Mouse (Mus musculus) forebrain, embryonic 14.5 days (tissue): ENCODE results near the gene Cers6. TPM values are rescaled to one million over a fixed set of nuclear protein-coding genes. Genes with fewer than 3 reads are reported as not detected.

ENCODE experiments used
- ATAC-seq: fragments of 200-750 bp; cut with Nextera tagmentation; 2 replicates; pipeline ENCODE4 v1.8.0; 2017; ENCODE audit warnings: mild to moderate bottlenecking, moderate library complexity
- DNase-seq: peaks from one replicate; pipeline ENCODE4 v3.0.0-alpha.2; 2015; ENCODE audit warnings: low spot score
- H3K27ac ChIP-seq: fragments of 300-500 bp; sonication (generic); 2 replicates; pipeline ENCODE4 v1.5.1; 2014; ENCODE audit warnings: low read depth, mild to moderate bottlenecking, control low read depth, low read length, moderate library complexity
- H3K27me3 ChIP-seq: fragments of 300-500 bp; sonication (generic); replicated peaks from 2 replicates; pipeline ENCODE4 v1.6.1; 2014; ENCODE audit warnings: low read length, control low read depth, mixed read lengths; ENCODE audit not compliant: control insufficient read depth, insufficient read depth
- H3K36me3 ChIP-seq: fragments of 300-500 bp; sonication (generic); 2 replicates; pipeline ENCODE4 v1.6.1; 2014; ENCODE audit warnings: low read length, control low read depth; ENCODE audit not compliant: control insufficient read depth, insufficient read depth
- H3K4me1 ChIP-seq: fragments of 300-500 bp; sonication (generic); 2 replicates; pipeline ENCODE4 v1.6.1; 2014; ENCODE audit warnings: antibody characterized with exemption, low read length, control low read depth; ENCODE audit not compliant: control insufficient read depth, insufficient read depth
- H3K4me2 ChIP-seq: fragments of 300-500 bp; sonication (generic); 2 replicates; pipeline ENCODE4 v1.6.1; 2014; ENCODE audit warnings: mild to moderate bottlenecking, control low read depth, low read length
- H3K4me3 ChIP-seq: fragments of 300-500 bp; sonication (generic); 2 replicates; pipeline ENCODE4 v1.5.1; 2014; ENCODE audit warnings: low read depth, low read length, control low read depth
- H3K9ac ChIP-seq: fragments of 300-500 bp; sonication (generic); 2 replicates; pipeline ENCODE4 v1.6.1; 2014; ENCODE audit warnings: mild to moderate bottlenecking, low read length, control low read depth, moderate library complexity
- H3K9me3 ChIP-seq: fragments of 300-500 bp; sonication (generic); replicated peaks from 2 replicates; pipeline ENCODE4 v1.6.1; 2016; ENCODE audit warnings: low read length, control low read depth, mixed read lengths; ENCODE audit not compliant: control insufficient read depth
- WGBS: fragments of 180-500 bp; shearing (Covaris S2); extraction: QIAGEN DNeasy Blood & Tissue Kit; methylation state at CpG from one replicate; pipeline ENCODE4 v1.1.7; 2014; 5-methylcytosine and 5-hydroxymethylcytosine counted together
- polyA plus RNA-seq: library from polyadenylated mRNA; unstranded; fragments of >200 nt; fragmentation: Nextera tagmentation; extraction: Ambion mirVana; gene quantifications from 2 replicates; pipeline ENCODE4 v1.2.1, GENCODE M21; 2014

Gene Cers6
- 57.3 and 76.2 TPM in 2 replicates for polyA plus RNA-seq

DNA sequence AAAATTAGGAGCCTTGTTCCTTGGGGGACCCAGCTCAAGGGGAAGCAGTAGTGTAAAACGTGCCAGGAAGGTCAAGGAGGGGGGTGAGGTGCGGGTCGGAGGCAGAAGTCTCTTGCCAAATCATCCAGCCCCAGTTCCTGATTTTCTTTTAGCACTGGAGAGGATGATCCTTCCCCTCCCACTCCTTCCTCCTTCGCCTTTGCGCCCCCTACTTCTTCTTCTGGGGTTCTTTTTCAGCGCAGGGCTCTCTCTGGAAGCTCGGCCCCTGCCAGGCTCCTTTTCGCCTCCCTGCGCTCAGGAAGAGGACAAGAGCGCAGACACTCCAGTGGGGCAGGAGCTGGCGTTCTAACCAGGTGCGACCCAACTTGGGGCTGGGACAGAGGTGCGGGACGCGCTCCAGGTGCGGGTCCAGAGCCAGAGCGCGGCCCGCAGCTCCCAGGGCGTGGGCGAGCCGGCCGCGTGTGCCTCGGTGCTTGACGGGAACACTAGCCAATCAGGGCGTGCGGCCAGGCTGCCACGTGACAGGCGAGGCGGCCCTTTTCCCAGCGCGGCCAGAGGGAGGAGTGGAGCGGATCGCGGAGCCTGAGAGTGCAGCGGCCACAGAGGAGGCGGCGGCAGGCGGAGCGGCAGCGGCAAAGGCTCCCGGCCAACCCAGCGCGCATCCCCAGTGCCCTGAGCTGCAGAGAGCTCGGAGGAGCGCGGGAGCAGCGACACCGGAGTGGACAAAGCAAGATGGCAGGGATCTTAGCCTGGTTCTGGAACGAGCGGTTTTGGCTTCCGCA lies at the start of gene Cers6:
Gene Cers6, plus strand, starts transcription at position 538 of the 782 bp plus-strand sequence.
- peak within 1 kb of the TSS; percentile 81 for H3K27ac ChIP-seq
- H3K27me3 ChIP-seq = no peaks in the 10 kb centered on the region
- peak within 1 kb of the TSS; percentile 80 for H3K4me2 ChIP-seq
- WGBS = under 1% methylated on average over 52 of the region's 53 CpGs
- H3K36me3 ChIP-seq = no peaks in the 10 kb centered on the region
- H3K9ac ChIP-seq = peak within 1 kb of the TSS; percentile 95
- DNase-seq (peak; percentile 97), ATAC-seq (peak; percentile 99)
- H3K9me3 ChIP-seq = no peaks in the 10 kb centered on the region
- H3K4me3 ChIP-seq = peak within 1 kb of the TSS; percentile 84
- H3K4me1 ChIP-seq = peaks cover 8% of the 10 kb centered on the region; the same call in 1 of the 2 replicates

DNA sequence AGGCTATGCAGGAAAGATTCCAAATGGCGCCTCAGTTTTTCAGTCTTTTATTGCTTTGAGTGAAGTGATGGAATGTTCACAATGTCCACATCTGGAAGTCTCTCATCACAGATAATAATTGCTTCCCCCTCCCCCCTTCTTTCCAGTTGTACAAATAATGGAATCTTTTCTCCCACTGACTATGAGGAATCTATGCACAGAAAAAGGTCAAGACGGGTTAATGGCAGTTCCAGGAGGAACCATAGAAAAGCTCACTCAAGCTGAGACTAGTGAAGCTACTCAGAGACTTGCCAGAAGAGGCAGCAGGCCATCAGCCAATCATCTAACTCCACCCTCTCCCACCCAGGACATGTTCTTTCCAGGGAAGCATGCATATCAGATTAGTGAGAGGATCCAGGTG lies 46.8 kb upstream of the Cers6 start:
- ATAC-seq (no peak), DNase-seq (no peak)
- Histone ChIP-seq H3K9me3 (no peaks in the 10 kb centered on the region), H3K4me2 (no peak overlapping the region), H3K27ac (no peak overlapping the region), H3K9ac (no peak overlapping the region), H3K36me3 (no peaks in the 10 kb centered on the region), H3K27me3 (no peaks in the 10 kb centered on the region), H3K4me3 (no peak overlapping the region), H3K4me1 (no peaks in the 10 kb centered on the region)
- 66% methylated on average over 2 of the region's 2 CpGs for WGBS

- H3K9ac ChIP-seq = no peak overlapping the region
- no peaks in the 10 kb centered on the region for H3K27me3 ChIP-seq
- no peaks in the 10 kb centered on the region for H3K9me3 ChIP-seq
- H3K36me3 ChIP-seq = no peaks in the 10 kb centered on the region
- H3K27ac ChIP-seq = no peak overlapping the region
- no peak for ATAC-seq
- 81% methylated on average over 4 of the region's 4 CpGs for WGBS
- no peak overlapping the region for H3K4me3 ChIP-seq
- no peak for DNase-seq
- H3K4me1 ChIP-seq = no peaks in the 10 kb centered on the region
- no peak overlapping the region for H3K4me2 ChIP-seq
These were observed 42.2 kb upstream of the Cers6 start for GRCm38 (mm10) chr2:68819040-68819439.

DNA sequence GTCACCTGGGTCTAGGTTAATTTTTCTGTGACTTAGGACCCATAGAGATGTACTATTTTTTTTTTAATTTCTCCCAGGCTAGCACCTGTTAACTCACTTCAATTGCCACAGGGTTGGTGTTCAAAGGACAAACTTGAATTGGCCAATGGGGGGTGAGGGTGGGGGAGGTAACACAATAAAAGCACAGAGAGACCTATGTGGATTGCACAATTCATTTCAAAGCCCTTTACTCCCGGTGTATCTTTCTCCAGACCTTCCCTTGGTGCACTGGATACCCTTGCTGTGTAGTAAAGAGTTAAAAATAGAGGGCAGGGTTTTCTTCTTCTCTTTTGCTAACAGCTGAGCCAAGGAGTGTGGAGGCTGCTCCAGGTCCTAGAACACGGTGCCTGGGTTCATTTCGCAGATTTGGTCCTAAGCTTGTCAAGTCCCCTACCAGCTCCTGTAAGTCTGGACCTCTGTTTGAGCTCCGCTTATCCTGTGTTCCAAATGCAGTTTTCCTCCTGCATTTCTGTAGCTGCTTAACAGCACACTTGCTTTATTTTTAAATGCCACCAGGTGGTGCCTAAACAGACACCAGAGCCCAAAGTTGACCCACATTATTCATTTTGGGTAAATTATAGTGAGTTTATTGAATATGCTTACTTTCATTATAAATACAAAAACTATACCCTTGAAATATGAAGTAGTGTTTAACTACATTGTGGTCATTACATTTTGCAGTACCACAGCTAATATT lies 38.9 kb upstream of the Cers6 start:
- no peak for ATAC-seq
- Histone ChIP-seq H3K4me2 (no peak overlapping the region), H3K4me3 (no peak overlapping the region), H3K27me3 (no peaks in the 10 kb centered on the region), H3K27ac (no peak overlapping the region), H3K4me1 (no peaks in the 10 kb centered on the region), H3K36me3 (no peaks in the 10 kb centered on the region), H3K9ac (no peak overlapping the region), H3K9me3 (no peaks in the 10 kb centered on the region)
- 75% methylated on average over 4 of the region's 4 CpGs for WGBS
- no peak for DNase-seq

DNA sequence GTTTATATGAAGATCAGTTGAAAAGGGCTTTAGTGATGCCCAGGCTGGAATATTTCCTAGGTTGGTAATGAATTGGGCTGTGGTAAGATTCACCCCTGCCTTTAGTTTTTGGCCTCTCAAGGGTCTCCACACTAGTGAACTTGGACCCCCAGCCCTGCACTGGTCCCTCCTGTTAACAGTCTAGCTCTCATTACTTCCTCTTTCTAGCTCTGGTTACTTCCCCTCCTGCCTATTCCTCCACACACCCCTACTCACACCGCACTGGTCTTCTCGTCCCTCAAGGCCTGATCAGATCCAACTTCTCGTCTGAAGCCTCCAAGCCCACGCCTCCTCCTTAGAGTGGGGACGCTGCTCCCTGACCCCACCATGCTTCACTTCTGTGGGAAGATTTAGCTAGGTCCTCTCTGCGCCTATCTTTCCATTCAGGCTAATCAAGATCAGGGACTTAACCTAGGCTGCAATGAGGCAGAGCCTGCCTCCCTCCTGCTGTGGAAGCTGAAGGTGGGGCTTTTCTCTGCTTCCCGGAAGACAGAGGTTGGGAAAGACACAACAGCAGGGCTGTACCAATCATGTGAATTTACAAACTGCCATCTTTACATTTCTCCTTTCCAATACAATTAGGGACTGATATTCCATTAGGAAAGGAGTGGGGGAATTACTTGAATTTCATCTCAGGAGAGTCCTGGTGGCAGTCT lies 35.8 kb upstream of the Cers6 start:
- no peak overlapping the region for H3K27ac ChIP-seq
- H3K36me3 ChIP-seq = no peaks in the 10 kb centered on the region
- ATAC-seq (no peak), DNase-seq (no peak)
- H3K4me1 ChIP-seq = no peaks in the 10 kb centered on the region
- WGBS = 71% methylated on average over 7 of the region's 7 CpGs
- H3K9me3 ChIP-seq = no peaks in the 10 kb centered on the region
- no peak overlapping the region for H3K9ac ChIP-seq
- no peak overlapping the region for H3K4me2 ChIP-seq
- no peak overlapping the region for H3K4me3 ChIP-seq
- no peaks in the 10 kb centered on the region for H3K27me3 ChIP-seq

- Histone ChIP-seq H3K27ac (no peak overlapping the region), H3K4me1 (no peaks in the 10 kb centered on the region), H3K4me3 (no peak overlapping the region), H3K36me3 (no peaks in the 10 kb centered on the region), H3K9ac (no peak overlapping the region), H3K4me2 (no peak overlapping the region), H3K9me3 (no peaks in the 10 kb centered on the region), H3K27me3 (no peaks in the 10 kb centered on the region)
- no peak for ATAC-seq
- no peak for DNase-seq
- WGBS = 89% methylated on average over 5 of the region's 5 CpGs
These were observed 17.9 kb upstream of the Cers6 start for GRCm38 (mm10) chr2:68843330-68843729.

GRCm38 (mm10) chr2:68844530-68844929 lies 16.7 kb upstream of the Cers6 start:
- no peak for DNase-seq
- Histone ChIP-seq H3K4me3 (no peak overlapping the region), H3K9ac (no peak overlapping the region), H3K4me2 (no peak overlapping the region), H3K27ac (no peak overlapping the region), H3K36me3 (no peaks in the 10 kb centered on the region), H3K9me3 (no peaks in the 10 kb centered on the region), H3K27me3 (no peaks in the 10 kb centered on the region), H3K4me1 (no peaks in the 10 kb centered on the region)
- no peak for ATAC-seq
- 94% methylated on average over 2 of the region's 2 CpGs for WGBS

- Histone ChIP-seq H3K9me3 (no peaks in the 10 kb centered on the region), H3K4me2 (no peak overlapping the region), H3K4me3 (no peak overlapping the region), H3K27ac (no peak overlapping the region), H3K4me1 (no peaks in the 10 kb centered on the region), H3K9ac (no peak overlapping the region), H3K27me3 (no peaks in the 10 kb centered on the region), H3K36me3 (no peaks in the 10 kb centered on the region)
- WGBS = 88% methylated on average over 13 of the region's 13 CpGs
- no peak for ATAC-seq
- DNase-seq = no peak
These were observed 16.1 kb upstream of the Cers6 start for GRCm38 (mm10) chr2:68845002-68845740.
